Mouse (Mus musculus): ENCODE measurements around the gene Neurod2.

- TF ChIP-seq CTCF (IDR thresholded peaks at IDR 0.05; ENCODE audit: control insufficient read depth, insufficient read depth, insufficient replicate concordance, low read depth, low read length), result no peak
- TF ChIP-seq POLR2A (IDR thresholded peaks at IDR 0.05; ENCODE audit: control insufficient read depth, low read depth, low read length), result no peak
Observed at GRCm38 (mm10) chr11:98340597-98340996, 11.1 kb upstream of the Neurod2 start.
